Mouse (Mus musculus) hindbrain, embryonic 11.5 days (tissue): ENCODE measurements around the gene Olfm3. TPM values are rescaled to one million over a fixed set of nuclear protein-coding genes. Genes with fewer than 3 reads are reported as not detected.

Experiments used
- ATAC-seq: fragments of 200-750 bp; cut with Nextera tagmentation; 2 replicates; pipeline ENCODE4 v1.8.0; 2017; ENCODE audit warnings: mild to moderate bottlenecking, moderate TSS enrichment, moderate library complexity; ENCODE audit not compliant: low FRiP score
- DNase-seq: peaks from one replicate; pipeline ENCODE4 v3.0.0-alpha.2; 2015; ENCODE audit warnings: low spot score
- H3K27ac ChIP-seq: fragments of 300-500 bp; sonication (generic); 2 replicates; pipeline ENCODE4 v1.5.1; 2014; ENCODE audit warnings: mild to moderate bottlenecking, low read depth, low read length
- H3K27me3 ChIP-seq: fragments of 300-500 bp; sonication (generic); 2 replicates; pipeline ENCODE4 v1.6.1; 2014; ENCODE audit warnings: mild to moderate bottlenecking, low read length, moderate library complexity, mixed read lengths; ENCODE audit not compliant: control insufficient read depth, insufficient read depth
- H3K36me3 ChIP-seq: fragments of 300-500 bp; sonication (generic); 2 replicates; pipeline ENCODE4 v1.6.1; 2014; ENCODE audit warnings: mild to moderate bottlenecking, low read length, moderate library complexity, mixed read lengths; ENCODE audit not compliant: control insufficient read depth, insufficient read depth
- H3K4me1 ChIP-seq: fragments of 300-500 bp; sonication (generic); replicated peaks from 2 replicates; pipeline ENCODE4 v1.6.1; 2014; ENCODE audit warnings: low read length, mixed read lengths; ENCODE audit not compliant: control insufficient read depth, insufficient read depth
- H3K4me2 ChIP-seq: fragments of 300-500 bp; sonication (generic); replicated peaks from 2 replicates; pipeline ENCODE4 v1.6.1; 2014; ENCODE audit warnings: mild to moderate bottlenecking, low read depth, low read length
- H3K4me3 ChIP-seq: fragments of 300-500 bp; sonication (generic); 2 replicates; pipeline ENCODE4 v1.5.1; 2014; ENCODE audit warnings: low read depth, low read length
- H3K9ac ChIP-seq: fragments of 300-500 bp; sonication (generic); 2 replicates; pipeline ENCODE4 v1.6.1; 2014; ENCODE audit warnings: low read depth, low read length
- H3K9me3 ChIP-seq: fragments of 300-500 bp; sonication (generic); 2 replicates; pipeline ENCODE4 v1.6.1; 2016; ENCODE audit warnings: low read length; ENCODE audit not compliant: control insufficient read depth
- WGBS: fragments of 180-500 bp; shearing (Covaris S2); extraction: QIAGEN DNeasy Blood & Tissue Kit; methylation state at CpG from one replicate; pipeline ENCODE4 v1.1.7; 2014; 5-methylcytosine and 5-hydroxymethylcytosine counted together
- polyA plus RNA-seq: library from polyadenylated mRNA; unstranded; fragments of >200 nt; fragmentation: Nextera tagmentation; extraction: Ambion mirVana; gene quantifications from 2 replicates; pipeline ENCODE4 v1.2.1, GENCODE M21; 2014

The Olfm3 gene
- polyA plus RNA-seq, 1 experiment from 2014 or later, result 1.9 TPM

- no peak overlapping the region for H3K27ac ChIP-seq
- WGBS, result 71% methylated on average over 3 of the region's 3 CpGs
- H3K4me1 ChIP-seq, result no peaks in the 10 kb centered on the region
- H3K4me3 ChIP-seq, result no peak overlapping the region
- H3K4me2 ChIP-seq, result no peak overlapping the region
- ATAC-seq (no peak), DNase-seq (no peak)
- H3K27me3 ChIP-seq, result no peaks in the 10 kb centered on the region
- H3K36me3 ChIP-seq, result no peaks in the 10 kb centered on the region
- no peak overlapping the region for H3K9ac ChIP-seq
- no peaks in the 10 kb centered on the region for H3K9me3 ChIP-seq
These were observed 191.6 kb downstream of the Olfm3 start for GRCm38 (mm10) chr3:115095496-115095895.

GRCm38 (mm10) chr3:115099590-115099989, 195.7 kb downstream of the Olfm3 start:
- no peak overlapping the region for H3K4me3 ChIP-seq
- 88% methylated on average over 1 of the region's 1 CpGs for WGBS

GRCm38 (mm10) chr3:115104155-115104801, 200.4 kb downstream of the Olfm3 start:
- peak; percentile 70; the same call in 1 of the 2 replicates for ATAC-seq
- DNase-seq, result no peak
- no peak overlapping the region for H3K27ac ChIP-seq
- no peaks in the 10 kb centered on the region for H3K9me3 ChIP-seq
- H3K4me1 ChIP-seq, result no peaks in the 10 kb centered on the region
- 78% methylated on average over 2 of the region's 2 CpGs for WGBS
- H3K36me3 ChIP-seq, result no peaks in the 10 kb centered on the region
- no peaks in the 10 kb centered on the region for H3K27me3 ChIP-seq
- H3K9ac ChIP-seq, result no peak overlapping the region
- no peak overlapping the region for H3K4me2 ChIP-seq
- no peak overlapping the region for H3K4me3 ChIP-seq

More at GRCm38 (mm10) chr3:115099590-115099989, 195.7 kb downstream of the Olfm3 start:
- ATAC-seq (no peak), DNase-seq (no peak)
- no peaks in the 10 kb centered on the region for H3K9me3 ChIP-seq
- no peak overlapping the region for H3K9ac ChIP-seq
- H3K4me1 ChIP-seq, result no peaks in the 10 kb centered on the region
- no peaks in the 10 kb centered on the region for H3K36me3 ChIP-seq
- no peak overlapping the region for H3K4me2 ChIP-seq
- H3K27me3 ChIP-seq, result no peaks in the 10 kb centered on the region
- no peak overlapping the region for H3K27ac ChIP-seq

- no peak overlapping the region for H3K4me2 ChIP-seq
- no peak overlapping the region for H3K4me3 ChIP-seq
- no peak overlapping the region for H3K27ac ChIP-seq
- ATAC-seq (peak; percentile 75), DNase-seq (peak; percentile 20)
- no peaks in the 10 kb centered on the region for H3K36me3 ChIP-seq
- no peaks in the 10 kb centered on the region for H3K4me1 ChIP-seq
- no peaks in the 10 kb centered on the region for H3K27me3 ChIP-seq
- H3K9me3 ChIP-seq, result no peaks in the 10 kb centered on the region
- H3K9ac ChIP-seq, result no peak overlapping the region
- WGBS, result 45% methylated on average over 8 of the region's 8 CpGs
These were observed 201.1 kb downstream of the Olfm3 start for GRCm38 (mm10) chr3:115104802-115105493.

GRCm38 (mm10) chr3:115145722-115146121, 241.8 kb downstream of the Olfm3 start:
- DNase-seq (no peak), ATAC-seq (peak; percentile 67)
- Histone ChIP-seq H3K27ac (no peak overlapping the region), H3K4me2 (no peak overlapping the region), H3K9ac (no peak overlapping the region), H3K9me3 (no peaks in the 10 kb centered on the region), H3K4me3 (no peak overlapping the region), H3K4me1 (no peaks in the 10 kb centered on the region), H3K36me3 (no peaks in the 10 kb centered on the region), H3K27me3 (no peaks in the 10 kb centered on the region)
- WGBS, result 67% methylated on average over 2 of the region's 2 CpGs

GRCm38 (mm10) chr3:115146244-115146643, 242.4 kb downstream of the Olfm3 start:
- no peaks in the 10 kb centered on the region for H3K36me3 ChIP-seq
- no peaks in the 10 kb centered on the region for H3K9me3 ChIP-seq
- H3K4me2 ChIP-seq, result no peak overlapping the region
- no peaks in the 10 kb centered on the region for H3K4me1 ChIP-seq
- no peak overlapping the region for H3K4me3 ChIP-seq
- ATAC-seq (peak; percentile 76), DNase-seq (no peak)
- no peaks in the 10 kb centered on the region for H3K27me3 ChIP-seq
- 87% methylated on average over 2 of the region's 2 CpGs for WGBS
- no peak overlapping the region for H3K27ac ChIP-seq
- H3K9ac ChIP-seq, result no peak overlapping the region

GRCm38 (mm10) chr3:115158903-115159473, 255.1 kb downstream of the Olfm3 start:
- Histone ChIP-seq H3K9me3 (no peaks in the 10 kb centered on the region), H3K4me3 (no peak overlapping the region), H3K4me2 (no peak overlapping the region), H3K27ac (no peak overlapping the region), H3K4me1 (no peaks in the 10 kb centered on the region), H3K36me3 (no peaks in the 10 kb centered on the region), H3K27me3 (no peaks in the 10 kb centered on the region), H3K9ac (no peak overlapping the region)
- WGBS, result 80% methylated on average over 3 of the region's 3 CpGs
- ATAC-seq (no peak), DNase-seq (no peak)

- no peak overlapping the region for H3K4me3 ChIP-seq
- H3K36me3 ChIP-seq, result no peaks in the 10 kb centered on the region
- ATAC-seq (no peak), DNase-seq (no peak)
- WGBS, result 82% methylated on average over 7 of the region's 7 CpGs
- H3K27me3 ChIP-seq, result no peaks in the 10 kb centered on the region
- no peaks in the 10 kb centered on the region for H3K4me1 ChIP-seq
- H3K4me2 ChIP-seq, result no peak overlapping the region
- no peak overlapping the region for H3K27ac ChIP-seq
- no peak overlapping the region for H3K9ac ChIP-seq
- H3K9me3 ChIP-seq, result no peaks in the 10 kb centered on the region
These were observed 270.7 kb downstream of the Olfm3 start for GRCm38 (mm10) chr3:115174625-115175024.
